Mouse (Mus musculus) kidney, embryonic 14.5 days (tissue): Measurements from ENCODE around the gene Celf6. TPM values are rescaled to one million over a fixed set of nuclear protein-coding genes. Genes with fewer than 3 reads are reported as not detected.

Experiments
- ATAC-seq: fragments of 200-750 bp; cut with Nextera tagmentation; 2 replicates; pipeline ENCODE4 v1.8.0; 2017; ENCODE audit warnings: moderate number of reproducible peaks, mild to moderate bottlenecking, moderate TSS enrichment, moderate library complexity; ENCODE audit not compliant: low FRiP score, low TSS enrichment
- H3K27ac ChIP-seq: fragments of 300-500 bp; sonication (generic); 2 replicates; pipeline ENCODE4 v1.5.1; 2014; ENCODE audit warnings: low read depth, mild to moderate bottlenecking, low read length, moderate library complexity, mixed read lengths
- H3K27me3 ChIP-seq: fragments of 300-500 bp; sonication (generic); 2 replicates; pipeline ENCODE4 v1.6.1; 2014; ENCODE audit warnings: mild to moderate bottlenecking, low read length; ENCODE audit not compliant: control insufficient read depth, insufficient read depth
- H3K36me3 ChIP-seq: fragments of 300-500 bp; sonication (generic); 2 replicates; pipeline ENCODE4 v1.6.1; 2014; ENCODE audit warnings: low read length, mixed read lengths; ENCODE audit not compliant: control insufficient read depth, insufficient read depth
- H3K4me1 ChIP-seq: fragments of 300-500 bp; sonication (generic); 2 replicates; pipeline ENCODE4 v1.6.1; 2014; ENCODE audit warnings: low read length, mixed read lengths; ENCODE audit not compliant: control insufficient read depth, insufficient read depth
- H3K4me2 ChIP-seq: fragments of 300-500 bp; sonication (generic); replicated peaks from 2 replicates; pipeline ENCODE4 v1.6.1; 2014; ENCODE audit warnings: low read depth, mild to moderate bottlenecking, low read length
- H3K4me3 ChIP-seq: fragments of 300-500 bp; sonication (generic); 2 replicates; pipeline ENCODE4 v1.5.1; 2014; ENCODE audit warnings: mild to moderate bottlenecking, low read length
- H3K9ac ChIP-seq: fragments of 300-500 bp; sonication (generic); 2 replicates; pipeline ENCODE4 v1.6.1; 2014; ENCODE audit warnings: low read depth, mild to moderate bottlenecking, low read length, moderate library complexity
- H3K9me3 ChIP-seq: fragments of 300-500 bp; sonication (generic); 2 replicates; pipeline ENCODE4 v1.6.1; 2016; ENCODE audit warnings: low read length; ENCODE audit not compliant: control insufficient read depth
- WGBS: fragments of 180-500 bp; shearing (Covaris S2); extraction: QIAGEN DNeasy Blood & Tissue Kit; methylation state at CpG from one replicate; pipeline ENCODE4 v1.1.7; 2014; 5-methylcytosine and 5-hydroxymethylcytosine counted together
- polyA plus RNA-seq: library from polyadenylated mRNA; unstranded; fragments of >200 nt; fragmentation: Nextera tagmentation; extraction: Ambion mirVana; gene quantifications from 2 replicates; pipeline ENCODE4 v1.2.1, GENCODE M21; 2014

Gene Celf6
- polyA plus RNA-seq, 1 experiment from 2014 or later, result not detected

DNA sequence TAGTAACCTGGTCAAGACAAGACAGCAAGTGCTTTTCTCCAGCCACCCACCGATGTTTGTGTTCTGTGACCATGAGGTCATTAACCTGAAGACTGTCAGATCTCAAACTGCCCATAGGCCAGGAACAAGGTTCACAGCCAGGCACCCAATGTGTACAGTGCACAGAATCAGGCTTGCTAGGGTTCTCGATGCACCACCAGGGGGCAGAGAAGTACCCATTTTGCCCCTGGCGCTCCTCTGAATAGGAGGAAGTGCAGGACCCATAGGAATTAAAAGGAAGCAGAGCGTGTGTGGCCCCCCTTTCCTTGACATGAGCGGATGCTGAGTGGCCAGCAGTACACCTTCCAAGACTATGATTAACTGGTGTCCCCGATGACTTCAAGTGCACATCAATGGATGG, 10.6 kb upstream of the Celf6 start:
- peaks cover 21% of the 10 kb centered on the region for H3K36me3 ChIP-seq
- no peak overlapping the region for H3K9ac ChIP-seq
- no peaks in the 10 kb centered on the region for H3K9me3 ChIP-seq
- H3K27me3 ChIP-seq, result no peaks in the 10 kb centered on the region
- peak; percentile 54; the same call in 1 of the 2 replicates for ATAC-seq
- no peak overlapping the region for H3K4me2 ChIP-seq
- no peak overlapping the region for H3K4me3 ChIP-seq
- no peak overlapping the region for H3K27ac ChIP-seq
- no peaks in the 10 kb centered on the region for H3K4me1 ChIP-seq
- 29% methylated on average over 6 of the region's 6 CpGs for WGBS

DNA sequence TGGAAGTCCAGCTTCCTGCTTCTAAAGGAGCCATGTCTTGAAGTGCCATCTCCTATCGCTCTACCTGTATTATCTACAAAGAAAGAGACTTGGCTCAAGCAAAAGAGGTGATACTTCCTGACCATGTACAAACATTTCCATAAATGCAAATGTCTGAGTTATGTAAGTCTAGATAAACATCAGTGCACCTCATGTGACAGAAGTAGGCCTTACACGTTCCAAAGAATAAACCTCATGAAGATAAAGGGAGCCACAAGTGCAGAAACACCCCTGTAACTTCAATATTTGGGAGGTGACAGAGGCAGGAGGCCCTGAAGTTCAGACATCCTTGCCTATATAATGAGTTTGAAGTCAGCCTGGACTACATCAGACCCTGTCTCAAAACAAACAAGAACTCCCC, 5.9 kb upstream of the Celf6 start:
- ATAC-seq, result no peak
- Histone ChIP-seq H3K9ac (no peak overlapping the region), H3K9me3 (no peaks in the 10 kb centered on the region), H3K4me3 (no peak overlapping the region), H3K27me3 (peaks cover 4% of the 10 kb centered on the region; the same call in 1 of the 2 replicates), H3K4me2 (no peak overlapping the region), H3K27ac (no peak overlapping the region), H3K36me3 (no peaks in the 10 kb centered on the region), H3K4me1 (no peaks in the 10 kb centered on the region)
- 80% methylated on average over 2 of the region's 2 CpGs for WGBS

DNA sequence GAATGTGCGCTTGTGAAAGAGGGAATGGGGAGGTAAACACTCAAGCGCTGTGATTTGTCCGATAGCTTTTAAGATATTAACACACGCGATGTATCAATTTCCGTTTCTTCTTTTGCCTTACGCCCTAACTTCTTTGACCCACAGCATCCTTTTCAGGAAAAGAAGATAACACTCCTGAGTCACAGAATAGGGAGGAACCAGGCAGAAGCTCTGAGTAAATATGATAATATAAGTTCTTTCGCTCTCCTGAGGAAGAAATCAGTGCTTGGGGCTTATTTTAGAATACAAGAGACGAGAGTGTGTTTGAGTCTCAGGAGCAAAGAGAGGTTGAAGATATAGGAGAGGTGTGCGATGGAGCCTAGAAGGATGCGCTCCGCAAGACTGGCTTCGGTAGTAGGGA, 316 bp upstream of the Celf6 start:
- Histone ChIP-seq H3K4me2 (peak overlapping the region; percentile 50), H3K9ac (no peak overlapping the region), H3K4me1 (no peaks in the 10 kb centered on the region), H3K9me3 (no peaks in the 10 kb centered on the region), H3K27me3 (peaks cover 13% of the 10 kb centered on the region; the same call in 1 of the 2 replicates), H3K4me3 (peak overlapping the region; percentile 23), H3K36me3 (no peaks in the 10 kb centered on the region), H3K27ac (no peak overlapping the region)
- ATAC-seq, result no peak
- 19% methylated on average over 13 of the region's 13 CpGs for WGBS

DNA sequence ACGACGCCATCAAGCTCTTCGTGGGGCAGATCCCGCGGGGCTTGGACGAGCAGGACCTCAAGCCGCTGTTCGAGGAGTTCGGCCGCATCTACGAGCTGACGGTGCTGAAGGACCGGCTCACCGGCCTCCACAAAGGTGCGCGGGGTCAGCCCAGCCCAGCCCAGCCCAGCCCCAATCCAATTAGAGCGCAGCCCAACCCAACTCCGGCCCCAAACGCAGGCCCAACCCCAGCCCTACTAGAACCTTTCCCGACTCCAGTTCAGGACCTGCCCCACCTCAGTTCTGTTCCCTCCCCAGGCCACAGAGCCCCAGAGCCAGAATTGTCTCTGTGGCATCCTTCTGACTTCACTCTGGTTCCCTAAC, 769 bp downstream of the Celf6 start:
- Histone ChIP-seq H3K4me2 (peak overlapping the region; percentile 50), H3K4me3 (peak overlapping the region; percentile 23), H3K4me1 (no peaks in the 10 kb centered on the region), H3K27me3 (peaks cover 13% of the 10 kb centered on the region; the same call in 1 of the 2 replicates), H3K27ac (no peak overlapping the region), H3K9me3 (no peaks in the 10 kb centered on the region), H3K36me3 (no peaks in the 10 kb centered on the region), H3K9ac (no peak overlapping the region)
- WGBS, result under 1% methylated on average over 18 of the region's 20 CpGs
- ATAC-seq, result no peak

DNA sequence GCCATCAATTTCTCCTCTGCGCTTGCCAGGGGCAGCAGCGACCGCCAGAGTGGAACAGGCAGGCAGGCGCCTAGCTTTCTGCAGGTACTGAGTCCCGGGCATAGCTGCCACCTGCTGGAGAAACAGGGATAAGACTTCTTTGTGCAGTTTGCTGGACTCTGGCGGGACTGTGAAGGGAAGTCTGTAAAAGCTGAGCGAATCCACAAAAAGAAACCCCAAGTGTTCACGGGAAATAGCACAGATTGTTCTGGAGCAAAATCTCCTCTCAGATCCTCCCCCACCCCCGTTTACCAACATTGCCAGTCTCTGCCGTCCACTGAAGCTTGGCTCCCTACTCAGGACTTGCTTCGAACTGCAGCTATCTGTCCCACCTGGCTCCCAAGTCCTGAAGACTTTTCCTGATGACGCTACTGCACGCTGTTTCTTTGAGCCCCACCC, 7.2 kb downstream of the Celf6 start:
- Histone ChIP-seq H3K36me3 (no peaks in the 10 kb centered on the region), H3K27ac (no peak overlapping the region), H3K4me1 (no peaks in the 10 kb centered on the region), H3K9me3 (no peaks in the 10 kb centered on the region), H3K27me3 (peaks cover 8% of the 10 kb centered on the region), H3K4me3 (peak overlapping the region; percentile 28), H3K4me2 (peak overlapping the region; percentile 48), H3K9ac (peak overlapping the region; percentile 31; the same call in 1 of the 2 replicates)
- WGBS, result 6% methylated on average over 13 of the region's 13 CpGs
- ATAC-seq, result peak; percentile 76

- Histone ChIP-seq H3K9me3 (no peaks in the 10 kb centered on the region), H3K4me2 (no peak overlapping the region), H3K27ac (no peak overlapping the region), H3K36me3 (no peaks in the 10 kb centered on the region), H3K9ac (no peak overlapping the region), H3K4me1 (no peaks in the 10 kb centered on the region), H3K4me3 (no peak overlapping the region), H3K27me3 (peaks cover 6% of the 10 kb centered on the region; the same call in 1 of the 2 replicates)
- ATAC-seq, result no peak
- WGBS, result 75% methylated on average over 5 of the region's 5 CpGs
Observed at GRCm38 (mm10) chr9:59588252-59588651, 10.5 kb downstream of the Celf6 start.

DNA sequence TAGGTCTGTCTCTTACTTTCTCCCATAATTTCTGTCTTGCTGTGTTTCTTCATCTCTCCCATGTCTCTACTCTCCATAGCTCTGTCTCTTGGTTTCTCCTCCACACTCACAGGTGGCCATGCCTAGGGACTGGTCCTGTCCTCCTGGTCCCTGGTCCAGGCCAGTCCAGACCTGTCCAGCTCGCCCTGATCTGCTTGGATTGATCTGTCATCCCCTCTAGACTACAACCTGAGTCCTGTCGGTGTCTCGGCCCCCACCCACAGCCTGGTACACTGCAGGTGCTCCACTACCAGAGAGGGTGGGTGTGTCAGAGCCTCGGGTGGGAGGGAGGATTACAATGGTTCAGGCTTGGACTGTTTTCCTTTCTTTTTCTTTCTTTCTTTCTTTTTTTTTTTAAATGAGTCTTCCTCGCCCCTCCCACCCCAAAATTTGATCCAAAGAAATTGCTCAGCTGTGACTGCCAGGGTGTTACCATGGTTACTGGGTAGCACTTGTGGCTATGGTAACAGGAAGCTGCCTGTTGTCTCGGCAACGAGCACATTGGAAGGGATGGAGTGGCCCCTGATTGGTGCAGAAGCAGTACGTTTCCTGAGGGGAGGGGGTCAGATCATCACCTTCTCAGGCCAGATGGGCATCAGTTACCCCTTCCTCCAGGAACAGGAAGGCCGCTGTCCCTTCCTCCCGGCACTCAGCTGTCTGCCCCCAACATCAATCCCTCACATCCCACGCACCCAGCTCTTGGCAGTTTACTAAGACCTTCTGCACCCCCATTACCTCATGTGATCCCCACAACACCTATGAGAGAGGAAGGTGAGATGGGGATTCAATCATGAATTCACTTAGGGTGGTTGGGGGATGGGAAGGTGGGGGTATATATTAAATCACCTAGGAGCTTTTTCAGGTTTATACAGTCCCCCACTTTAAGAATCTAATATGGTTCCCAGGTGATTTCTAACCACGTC, 11.3 kb downstream of the Celf6 start:
- Histone ChIP-seq H3K4me1 (no peaks in the 10 kb centered on the region), H3K4me2 (no peak overlapping the region), H3K9me3 (no peaks in the 10 kb centered on the region), H3K9ac (no peak overlapping the region), H3K36me3 (no peaks in the 10 kb centered on the region), H3K27me3 (peaks cover 6% of the 10 kb centered on the region; the same call in 1 of the 2 replicates), H3K27ac (no peak overlapping the region), H3K4me3 (no peak overlapping the region)
- peak; percentile 48 for ATAC-seq
- 43% methylated on average over 12 of the region's 12 CpGs for WGBS

- Histone ChIP-seq H3K36me3 (no peaks in the 10 kb centered on the region), H3K4me1 (no peaks in the 10 kb centered on the region), H3K4me2 (no peak overlapping the region), H3K9me3 (no peaks in the 10 kb centered on the region), H3K9ac (no peak overlapping the region), H3K4me3 (no peak overlapping the region), H3K27me3 (peaks cover 6% of the 10 kb centered on the region; the same call in 1 of the 2 replicates), H3K27ac (no peak overlapping the region)
- ATAC-seq, result no peak
- 76% methylated on average over 10 of the region's 10 CpGs for WGBS
Observed at GRCm38 (mm10) chr9:59589703-59590439, 12.2 kb downstream of the Celf6 start.
